Mouse (Mus musculus) left cerebral cortex, postnatal 4 days (tissue): ENCODE results near the gene Nckap5. TPM values are rescaled to one million over a fixed set of nuclear protein-coding genes. Genes with fewer than 3 reads are reported as not detected.

Source experiments
- DNase-seq: peaks from one replicate; pipeline ENCODE4 v3.0.0-alpha.2; 2022
- intact Hi-C: fragments of 180-260 bp; cut with DNase I; formaldehyde crosslinking; loops from one replicate; pipeline ENCODE4 v1.15.1; 2025
- total RNA-seq, 2 experiments: library from RNA; stranded (reverse); gene quantifications; 2 replicates each; pipeline ENCODE4 v1.2.3; 2021

The Nckap5 gene
- total RNA-seq, 2 experiments from 2014 or later, result 25.5 to 25.8 TPM

GRCm38 (mm10) chr1:126569611-126570238 is 260.9 kb downstream of the Nckap5 start:
- intact Hi-C loops, result no loop called here
- DNase-seq, result no peak

GRCm38 (mm10) chr1:126568520-126569197 is 261.9 kb downstream of the Nckap5 start:
- DNase-seq, result peak; percentile 43
- intact Hi-C loops, result no loop called here

GRCm38 (mm10) chr1:126565151-126565725 is 265.4 kb downstream of the Nckap5 start:
- intact Hi-C loops, result no loop called here
- DNase-seq, result no peak

- DNase-seq, result no peak
- intact Hi-C loops, result no loop called here
These were observed 269.7 kb downstream of the Nckap5 start for GRCm38 (mm10) chr1:126560931-126561330.

GRCm38 (mm10) chr1:126557791-126558294 is 272.8 kb downstream of the Nckap5 start:
- DNase-seq, result no peak
- intact Hi-C loops, result no loop called here

- intact Hi-C loops, result no loop called here
- no peak for DNase-seq
These were observed 282.6 kb downstream of the Nckap5 start for GRCm38 (mm10) chr1:126547979-126548378.

- intact Hi-C loops, result no loop called here
- no peak for DNase-seq
These were observed 286.1 kb downstream of the Nckap5 start for GRCm38 (mm10) chr1:126544471-126544870.

- intact Hi-C loops, result no loop called here
- DNase-seq, result no peak
These were observed 293.3 kb downstream of the Nckap5 start for GRCm38 (mm10) chr1:126537223-126537757.

- intact Hi-C loops, result no loop called here
- DNase-seq, result no peak
These were observed 295.1 kb downstream of the Nckap5 start for GRCm38 (mm10) chr1:126535527-126535926.

- DNase-seq, result no peak
- intact Hi-C loops, result no loop called here
These were observed 296.6 kb downstream of the Nckap5 start for GRCm38 (mm10) chr1:126534046-126534445.

- DNase-seq, result peak; percentile 46
These were observed 302.5 kb downstream of the Nckap5 start for GRCm38 (mm10) chr1:126528043-126528598.

GRCm38 (mm10) chr1:126518067-126518466 is 312.5 kb downstream of the Nckap5 start:
- DNase-seq, result no peak
- intact Hi-C loops, result no loop called here

More at GRCm38 (mm10) chr1:126528043-126528598, 302.5 kb downstream of the Nckap5 start:
- intact Hi-C loops, result no loop called here

- intact Hi-C loops, result no loop called here
- no peak for DNase-seq
These were observed 313.2 kb downstream of the Nckap5 start for GRCm38 (mm10) chr1:126517427-126517826.

GRCm38 (mm10) chr1:126515054-126515756 is 315.4 kb downstream of the Nckap5 start:
- intact Hi-C loops, result no loop called here

GRCm38 (mm10) chr1:126511835-126512445 is 318.7 kb downstream of the Nckap5 start:
- no peak for DNase-seq
- intact Hi-C loops, result no loop called here

More at GRCm38 (mm10) chr1:126515054-126515756, 315.4 kb downstream of the Nckap5 start:
- DNase-seq, result no peak

GRCm38 (mm10) chr1:126504717-126505116 is 325.9 kb downstream of the Nckap5 start:
- intact Hi-C loops, result no loop called here
- DNase-seq, result no peak

GRCm38 (mm10) chr1:126502741-126503140 is 327.9 kb downstream of the Nckap5 start:
- DNase-seq, result peak; percentile 20
- intact Hi-C loops, result no loop called here

GRCm38 (mm10) chr1:126496722-126497121 is 333.9 kb downstream of the Nckap5 start:
- intact Hi-C loops, result loop anchor here (10.0 kb wide), 1 partner anchor 438 kb away; no protein-coding TSS in a partner anchor
- DNase-seq, result no peak

- intact Hi-C loops, result loop anchor here (10.0 kb wide), 1 partner anchor 442 kb away; no protein-coding TSS in a partner anchor
- peak; percentile 37 for DNase-seq
These were observed 338.2 kb downstream of the Nckap5 start for GRCm38 (mm10) chr1:126492206-126493071.
